Mouse (Mus musculus): ENCODE results near the gene Slc25a36. TPM values are rescaled to one million over a fixed set of nuclear protein-coding genes. Genes with fewer than 3 reads are reported as not detected.

The Slc25a36 gene
- polyA plus RNA-seq, 1 experiment from 2014 or later = 78.2 TPM

DNA sequence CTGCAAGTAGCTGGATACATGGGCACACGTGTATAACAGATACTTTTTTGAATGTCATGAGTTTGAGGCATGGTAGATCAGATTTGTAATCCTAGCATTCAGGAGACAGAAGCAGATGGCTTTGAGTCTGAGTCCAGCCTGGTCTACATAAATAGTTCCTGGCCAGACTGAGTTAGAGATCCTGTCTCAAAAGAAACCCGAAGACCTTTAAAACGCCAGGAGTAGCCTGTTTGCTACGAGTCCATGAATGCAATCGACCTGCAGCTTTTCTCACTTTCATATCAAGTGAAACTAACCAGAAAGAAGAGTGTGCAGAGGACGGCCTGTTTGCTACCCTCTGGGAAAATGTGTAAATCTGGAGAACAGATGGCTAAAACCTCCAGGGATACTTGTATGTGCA, 43.2 kb downstream of the Slc25a36 start:
- Histone ChIP-seq H3K9me3 (ENCODE audit: control insufficient read depth, low read length) (no peaks in the 10 kb centered on the region), H3K27me3 (ENCODE audit: control insufficient read depth, insufficient read depth, low read length) (no peaks in the 10 kb centered on the region), H3K27ac (ENCODE audit: low read depth, low read length) (no peak overlapping the region), H3K4me3 (ENCODE audit: low read depth, low read length) (no peak overlapping the region), H3K4me2 (ENCODE audit: low read depth) (no peak overlapping the region), H3K9ac (ENCODE audit: low read length) (no peak overlapping the region), H3K4me1 (ENCODE audit: control insufficient read depth, insufficient read depth, low read length) (peaks cover 11% of the 10 kb centered on the region; the same call in 1 of the 2 replicates), H3K36me3 (ENCODE audit: control insufficient read depth, insufficient read depth, low read length) (no peaks in the 10 kb centered on the region)
- ATAC-seq (ENCODE audit: insufficient read depth, low FRiP score, low TSS enrichment) = no peak
- 75% methylated on average over 6 of the region's 6 CpGs for WGBS
- no peak for DNase-seq (ENCODE audit: low spot score)

DNA sequence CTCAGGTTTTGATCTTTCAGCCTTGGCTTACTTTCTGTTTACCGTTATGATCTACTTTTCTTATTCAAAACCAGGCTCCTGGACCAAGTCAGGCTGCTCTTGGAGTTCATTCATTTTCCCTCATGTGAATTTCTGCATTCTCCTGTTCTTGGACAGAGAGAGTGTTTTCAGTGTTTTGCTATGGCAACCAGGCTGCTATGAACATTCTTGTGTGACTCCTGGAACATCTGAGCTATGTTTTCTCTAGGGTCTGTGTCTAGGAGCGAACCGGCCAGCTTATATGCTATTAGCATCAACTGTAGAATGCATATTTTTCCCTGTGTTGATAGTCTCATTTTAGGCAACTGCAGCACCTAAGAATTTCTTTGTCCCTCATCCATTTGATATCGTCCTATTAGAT, 45.1 kb downstream of the Slc25a36 start:
- no peak overlapping the region for H3K4me2 ChIP-seq (ENCODE audit: low read depth)
- ATAC-seq (ENCODE audit: insufficient read depth, low FRiP score, low TSS enrichment) = no peak
- H3K4me1 ChIP-seq (ENCODE audit: control insufficient read depth, insufficient read depth, low read length) = peaks cover 11% of the 10 kb centered on the region; the same call in 1 of the 2 replicates
- no peaks in the 10 kb centered on the region for H3K27me3 ChIP-seq (ENCODE audit: control insufficient read depth, insufficient read depth, low read length)
- no peaks in the 10 kb centered on the region for H3K36me3 ChIP-seq (ENCODE audit: control insufficient read depth, insufficient read depth, low read length)
- DNase-seq (ENCODE audit: low spot score) = no peak
- no peak overlapping the region for H3K9ac ChIP-seq (ENCODE audit: low read length)
- no peak overlapping the region for H3K27ac ChIP-seq (ENCODE audit: low read depth, low read length)
- H3K4me3 ChIP-seq (ENCODE audit: low read depth, low read length) = no peak overlapping the region
- 58% methylated on average over 4 of the region's 4 CpGs for WGBS
- no peaks in the 10 kb centered on the region for H3K9me3 ChIP-seq (ENCODE audit: control insufficient read depth, low read length)

GRCm38 (mm10) chr9:97065216-97065615, 45.7 kb downstream of the Slc25a36 start:
- DNase-seq (ENCODE audit: low spot score) (no peak), ATAC-seq (ENCODE audit: insufficient read depth, low FRiP score, low TSS enrichment) (no peak)
- Histone ChIP-seq H3K27ac (ENCODE audit: low read depth, low read length) (no peak overlapping the region), H3K4me3 (ENCODE audit: low read depth, low read length) (no peak overlapping the region), H3K4me1 (ENCODE audit: control insufficient read depth, insufficient read depth, low read length) (peaks cover 11% of the 10 kb centered on the region; the same call in 1 of the 2 replicates), H3K4me2 (ENCODE audit: low read depth) (no peak overlapping the region), H3K9ac (ENCODE audit: low read length) (no peak overlapping the region), H3K36me3 (ENCODE audit: control insufficient read depth, insufficient read depth, low read length) (no peaks in the 10 kb centered on the region), H3K27me3 (ENCODE audit: control insufficient read depth, insufficient read depth, low read length) (no peaks in the 10 kb centered on the region), H3K9me3 (ENCODE audit: control insufficient read depth, low read length) (no peaks in the 10 kb centered on the region)
- WGBS = 21% methylated on average over 5 of the region's 5 CpGs

DNA sequence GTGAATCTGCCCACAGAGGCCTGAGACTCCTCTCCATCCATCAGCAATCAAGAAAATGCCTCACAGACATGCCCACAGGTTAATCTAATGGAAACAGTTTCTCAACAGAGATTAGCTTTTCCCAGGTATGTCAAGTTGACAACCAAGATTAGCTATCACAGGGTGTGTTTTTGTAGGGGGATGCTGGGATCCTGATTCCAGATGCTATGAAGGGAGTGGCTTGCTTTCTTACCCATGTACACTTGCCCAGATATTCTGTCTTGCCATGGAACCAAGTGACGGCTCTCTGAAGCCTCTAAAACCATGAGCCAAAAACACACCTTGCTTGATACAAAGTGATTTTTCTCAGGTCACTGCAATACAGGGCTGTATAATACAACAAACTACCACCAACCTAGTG, 46.8 kb downstream of the Slc25a36 start:
- H3K4me3 ChIP-seq (ENCODE audit: low read depth, low read length) = no peak overlapping the region
- H3K4me1 ChIP-seq (ENCODE audit: control insufficient read depth, insufficient read depth, low read length) = peaks cover 11% of the 10 kb centered on the region; the same call in 1 of the 2 replicates
- H3K9me3 ChIP-seq (ENCODE audit: control insufficient read depth, low read length) = no peaks in the 10 kb centered on the region
- DNase-seq (ENCODE audit: low spot score) = no peak
- H3K4me2 ChIP-seq (ENCODE audit: low read depth) = no peak overlapping the region
- no peaks in the 10 kb centered on the region for H3K27me3 ChIP-seq (ENCODE audit: control insufficient read depth, insufficient read depth, low read length)
- H3K27ac ChIP-seq (ENCODE audit: low read depth, low read length) = no peak overlapping the region
- WGBS = 81% methylated on average over 1 of the region's 1 CpGs
- H3K9ac ChIP-seq (ENCODE audit: low read length) = no peak overlapping the region
- H3K36me3 ChIP-seq (ENCODE audit: control insufficient read depth, insufficient read depth, low read length) = no peaks in the 10 kb centered on the region
- no peak for ATAC-seq (ENCODE audit: insufficient read depth, low FRiP score, low TSS enrichment)

GRCm38 (mm10) chr9:97061696-97062095, 49.3 kb downstream of the Slc25a36 start:
- H3K4me3 ChIP-seq (ENCODE audit: low read depth, low read length) = no peak overlapping the region
- H3K9ac ChIP-seq (ENCODE audit: low read length) = no peak overlapping the region
- DNase-seq (ENCODE audit: low spot score) (no peak), ATAC-seq (ENCODE audit: insufficient read depth, low FRiP score, low TSS enrichment) (no peak)
- no peaks in the 10 kb centered on the region for H3K9me3 ChIP-seq (ENCODE audit: control insufficient read depth, low read length)
- WGBS = 96% methylated on average over 9 of the region's 9 CpGs
- H3K27me3 ChIP-seq (ENCODE audit: control insufficient read depth, insufficient read depth, low read length) = no peaks in the 10 kb centered on the region
- peaks cover 9% of the 10 kb centered on the region for H3K4me1 ChIP-seq (ENCODE audit: control insufficient read depth, insufficient read depth, low read length)
- H3K36me3 ChIP-seq (ENCODE audit: control insufficient read depth, insufficient read depth, low read length) = no peaks in the 10 kb centered on the region
- H3K4me2 ChIP-seq (ENCODE audit: low read depth) = no peak overlapping the region
- no peak overlapping the region for H3K27ac ChIP-seq (ENCODE audit: low read depth, low read length)

- Histone ChIP-seq H3K9ac (ENCODE audit: low read length) (no peak overlapping the region; the same call in 1 of the 2 replicates), H3K4me1 (ENCODE audit: control insufficient read depth, insufficient read depth, low read length) (peaks cover 10% of the 10 kb centered on the region), H3K4me3 (ENCODE audit: low read depth, low read length) (no peak overlapping the region), H3K27ac (ENCODE audit: low read depth, low read length) (peak overlapping the region; percentile 49; the same call in 1 of the 2 replicates), H3K27me3 (ENCODE audit: control insufficient read depth, insufficient read depth, low read length) (no peaks in the 10 kb centered on the region), H3K4me2 (ENCODE audit: low read depth) (no peak overlapping the region), H3K9me3 (ENCODE audit: control insufficient read depth, low read length) (no peaks in the 10 kb centered on the region), H3K36me3 (ENCODE audit: control insufficient read depth, insufficient read depth, low read length) (no peaks in the 10 kb centered on the region)
- no peak for DNase-seq (ENCODE audit: low spot score)
- no peak for ATAC-seq (ENCODE audit: insufficient read depth, low FRiP score, low TSS enrichment)
- 67% methylated on average over 18 of the region's 18 CpGs for WGBS
Measured at GRCm38 (mm10) chr9:97056541-97057338, 54.2 kb downstream of the Slc25a36 start.

DNA sequence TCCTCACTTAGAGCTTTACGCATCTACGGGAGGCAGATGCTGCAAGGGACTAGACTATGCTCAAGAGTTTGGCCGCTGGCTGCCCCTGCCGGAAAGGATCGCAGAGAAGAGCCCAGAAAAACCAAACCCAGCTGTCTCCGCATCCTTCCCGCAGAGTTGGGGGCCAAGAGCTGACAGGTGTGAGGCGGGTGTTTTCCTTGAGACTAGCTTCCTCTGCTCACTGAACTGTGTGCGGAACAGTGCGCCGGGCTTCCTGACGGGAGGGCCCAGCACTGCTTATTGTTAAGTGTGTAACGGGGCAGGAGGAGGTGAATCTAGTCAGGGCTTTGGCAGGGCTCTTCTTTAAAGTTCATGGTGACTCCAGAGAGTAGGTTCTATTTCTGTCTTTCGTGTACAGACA, 55.1 kb downstream of the Slc25a36 start:
- H3K4me1 ChIP-seq (ENCODE audit: control insufficient read depth, insufficient read depth, low read length) = peaks cover 15% of the 10 kb centered on the region
- no peaks in the 10 kb centered on the region for H3K27me3 ChIP-seq (ENCODE audit: control insufficient read depth, insufficient read depth, low read length)
- H3K4me2 ChIP-seq (ENCODE audit: low read depth) = no peak overlapping the region
- no peaks in the 10 kb centered on the region for H3K9me3 ChIP-seq (ENCODE audit: control insufficient read depth, low read length)
- H3K9ac ChIP-seq (ENCODE audit: low read length) = no peak overlapping the region; the same call in 1 of the 2 replicates
- no peak overlapping the region for H3K4me3 ChIP-seq (ENCODE audit: low read depth, low read length)
- peak; percentile 33 for DNase-seq (ENCODE audit: low spot score)
- H3K27ac ChIP-seq (ENCODE audit: low read depth, low read length) = peak overlapping the region; percentile 42; the same call in 1 of the 2 replicates
- H3K36me3 ChIP-seq (ENCODE audit: control insufficient read depth, insufficient read depth, low read length) = no peaks in the 10 kb centered on the region
- ATAC-seq (ENCODE audit: insufficient read depth, low FRiP score, low TSS enrichment) = no peak
- WGBS = 54% methylated on average over 14 of the region's 14 CpGs

- Histone ChIP-seq H3K36me3 (ENCODE audit: control insufficient read depth, insufficient read depth, low read length) (no peaks in the 10 kb centered on the region), H3K27ac (ENCODE audit: low read depth, low read length) (peak overlapping the region; percentile 69), H3K27me3 (ENCODE audit: control insufficient read depth, insufficient read depth, low read length) (no peaks in the 10 kb centered on the region), H3K4me1 (ENCODE audit: control insufficient read depth, insufficient read depth, low read length) (peaks cover 8% of the 10 kb centered on the region), H3K9ac (ENCODE audit: low read length) (no peak overlapping the region), H3K4me3 (ENCODE audit: low read depth, low read length) (no peak overlapping the region), H3K9me3 (ENCODE audit: control insufficient read depth, low read length) (no peaks in the 10 kb centered on the region), H3K4me2 (ENCODE audit: low read depth) (no peak overlapping the region)
- 33% methylated on average over 8 of the region's 8 CpGs for WGBS
- peak; percentile 92 for ATAC-seq (ENCODE audit: insufficient read depth, low FRiP score, low TSS enrichment)
- DNase-seq (ENCODE audit: low spot score) = peak; percentile 71
Measured at GRCm38 (mm10) chr9:97051176-97051575, 59.8 kb downstream of the Slc25a36 start.

- Histone ChIP-seq H3K27ac (ENCODE audit: low read depth, low read length) (no peak overlapping the region), H3K4me1 (ENCODE audit: control insufficient read depth, insufficient read depth, low read length) (peaks cover 3% of the 10 kb centered on the region), H3K9ac (ENCODE audit: low read length) (no peak overlapping the region), H3K4me3 (ENCODE audit: low read depth, low read length) (no peak overlapping the region), H3K36me3 (ENCODE audit: control insufficient read depth, insufficient read depth, low read length) (no peaks in the 10 kb centered on the region), H3K27me3 (ENCODE audit: control insufficient read depth, insufficient read depth, low read length) (no peaks in the 10 kb centered on the region), H3K9me3 (ENCODE audit: control insufficient read depth, low read length) (no peaks in the 10 kb centered on the region), H3K4me2 (ENCODE audit: low read depth) (no peak overlapping the region)
- no peak for DNase-seq (ENCODE audit: low spot score)
- WGBS = 92% methylated on average over 4 of the region's 4 CpGs
- ATAC-seq (ENCODE audit: insufficient read depth, low FRiP score, low TSS enrichment) = no peak
Measured at GRCm38 (mm10) chr9:97046240-97046639, 64.7 kb downstream of the Slc25a36 start.
